Mouse (Mus musculus): ENCODE data around the gene Taf8. TPM values are rescaled to one million over a fixed set of nuclear protein-coding genes. Genes with fewer than 3 reads are reported as not detected.
"Not testable (repeated sequence)": the region's sequence is repeated elsewhere in the genome, so short reads cannot be mapped to it uniquely, and the experiment has no call there.

The Taf8 gene
- total RNA-seq, 2 experiments from 2014 or later: 12.7 to 15.5 TPM

- intact Hi-C loops (cut with DNase I): no loop called here
- DNase-seq: peak; percentile 49
Measured at GRCm38 (mm10) chr17:47521551-47522258, 19.6 kb upstream of the Taf8 start.

GRCm38 (mm10) chr17:47518205-47518604 lies 16.1 kb upstream of the Taf8 start:
- intact Hi-C loops (cut with DNase I): no loop called here

GRCm38 (mm10) chr17:47516232-47516631 lies 14.1 kb upstream of the Taf8 start:
- DNase-seq: no peak
- intact Hi-C loops (cut with DNase I): no loop called here

More at GRCm38 (mm10) chr17:47518205-47518604, 16.1 kb upstream of the Taf8 start:
- no peak for DNase-seq

GRCm38 (mm10) chr17:47515180-47515844 lies 13.2 kb upstream of the Taf8 start:
- intact Hi-C loops (cut with DNase I): no loop called here
- DNase-seq: no peak

GRCm38 (mm10) chr17:47512956-47513775 lies 11.1 kb upstream of the Taf8 start:
- DNase-seq: no peak
- intact Hi-C loops (cut with DNase I): loop anchor here (5.0 kb wide), 1 partner anchor 79 kb away; no protein-coding TSS in a partner anchor

- peak; percentile 91 for DNase-seq
- intact Hi-C loops (cut with DNase I): loop anchor here (5.0 kb wide), 1 partner anchor 81 kb away; no protein-coding TSS in a partner anchor
Measured at GRCm38 (mm10) chr17:47511111-47512020, 9.3 kb upstream of the Taf8 start.

GRCm38 (mm10) chr17:47509031-47509705 lies 7.1 kb upstream of the Taf8 start:
- intact Hi-C loops (cut with DNase I): no loop called here
- DNase-seq: no peak

GRCm38 (mm10) chr17:47508012-47508608 lies 6.0 kb upstream of the Taf8 start:
- intact Hi-C loops (cut with DNase I): no loop called here

GRCm38 (mm10) chr17:47507523-47507922 lies 5.4 kb upstream of the Taf8 start:
- intact Hi-C loops (cut with DNase I): no loop called here

More at GRCm38 (mm10) chr17:47508012-47508608, 6.0 kb upstream of the Taf8 start:
- DNase-seq: peak; percentile 48

GRCm38 (mm10) chr17:47506697-47507096 lies 4.6 kb upstream of the Taf8 start:
- intact Hi-C loops (cut with DNase I): no loop called here
- no peak for DNase-seq

More at GRCm38 (mm10) chr17:47507523-47507922, 5.4 kb upstream of the Taf8 start:
- DNase-seq: no peak

GRCm38 (mm10) chr17:47506042-47506441 lies 4.0 kb upstream of the Taf8 start:
- no peak for DNase-seq
- intact Hi-C loops (cut with DNase I): no loop called here

GRCm38 (mm10) chr17:47505566-47505965 lies 3.5 kb upstream of the Taf8 start:
- no peak for DNase-seq
- intact Hi-C loops (cut with DNase I): no loop called here

- DNase-seq: peak; percentile 24
- intact Hi-C loops (cut with DNase I): no loop called here
Measured at GRCm38 (mm10) chr17:47504941-47505346, 2.9 kb upstream of the Taf8 start, which contains the start of gene Ccnd3. Gene Ccnd3, plus strand, starts transcription at chr17:47505051.

GRCm38 (mm10) chr17:47504228-47504627 lies 2.1 kb upstream of the Taf8 start:
- intact Hi-C loops (cut with DNase I): no loop called here
- no peak for DNase-seq

GRCm38 (mm10) chr17:47503689-47504088 lies 1.6 kb upstream of the Taf8 start:
- DNase-seq: no peak
- intact Hi-C loops (cut with DNase I): no loop called here

- DNase-seq; intact Hi-C loops (cut with DNase I): not testable (repeated sequence)
Measured at GRCm38 (mm10) chr17:47502707-47503045, 584 bp upstream of the Taf8 start.

- intact Hi-C loops (cut with DNase I): no loop called here
- no peak for DNase-seq
Measured at GRCm38 (mm10) chr17:47501531-47501930, 561 bp downstream of the Taf8 start.

- intact Hi-C loops (cut with DNase I): no loop called here
- no peak for DNase-seq
Measured at GRCm38 (mm10) chr17:47494132-47494531, 8.0 kb downstream of the Taf8 start.

- no peak for DNase-seq
- intact Hi-C loops (cut with DNase I): no loop called here
Measured at GRCm38 (mm10) chr17:47493653-47494052, 8.4 kb downstream of the Taf8 start.
